Mouse (Mus musculus) lung, postnatal 0 days (tissue): ENCODE measurements around the gene Phf21a.

ENCODE experiments used
- CTCF ChIP-seq: IDR thresholded peaks from 2 replicates; pipeline ENCODE4 v1.5.1; 2016; ENCODE audit warnings: antibody characterized with exemption, mild to moderate bottlenecking
- EP300 ChIP-seq: IDR thresholded peaks from 2 replicates; pipeline ENCODE4 v1.6.1; 2016; ENCODE audit warnings: antibody characterized with exemption, mild to moderate bottlenecking, control low read depth

- TF ChIP-seq CTCF (no peak), EP300 (no peak)
These were observed 92.3 kb downstream of the Phf21a start for GRCm38 (mm10) chr2:92185062-92185765.
